Mouse (Mus musculus) liver, embryonic 14 days (tissue): ENCODE results near the gene Krtap19-5. TPM values are rescaled to one million over a fixed set of nuclear protein-coding genes. Genes with fewer than 3 reads are reported as not detected.

ENCODE experiments used
- polyA plus RNA-seq: library from polyadenylated mRNA; depleted of rRNA; stranded (reverse); fragments of >200 nt; gene quantifications from 2 replicates; pipeline ENCODE4 v1.2.3, GENCODE M21; 2012; rRNA removed

The Krtap19-5 gene
- not detected in 2 replicates for polyA plus RNA-seq

GRCm38 (mm10) chr16:88896357-88896756, at the start of gene Krtap19-5:
TSS of gene Krtap19-5 (minus strand) at chr16:88896457.

GRCm38 (mm10) chr16:88932165-88932564, 35.9 kb upstream of the Krtap19-5 start, which contains the start of gene Krtap19-9b:
TSS of gene Krtap19-9b (minus strand) at chr16:88932265.

GRCm38 (mm10) chr16:88884989-88885388, 11.3 kb downstream of the Krtap19-5 start, which contains the start of gene Krtap19-4:
TSS of gene Krtap19-4 (minus strand) at chr16:88885089.

GRCm38 (mm10) chr16:88877938-88878337, 18.3 kb downstream of the Krtap19-5 start, which contains the start of gene Krtap19-3:
TSS of gene Krtap19-3 (minus strand) at chr16:88878038.

GRCm38 (mm10) chr16:88874169-88874568, 22.1 kb downstream of the Krtap19-5 start, which contains the start of gene Krtap19-2:
TSS of gene Krtap19-2 (minus strand) at chr16:88874269.

GRCm38 (mm10) chr16:88869311-88869710, 26.9 kb downstream of the Krtap19-5 start, which contains the start of gene Krtap19-1:
TSS of gene Krtap19-1 (minus strand) at chr16:88869411.

Other genes with a start within 250 kb of the Krtap19-5 start
- gene Krtap26-1, start 248.7 kb downstream of the Krtap19-5 start, polyA plus RNA-seq = not detected in 2 replicates
- gene Krtap27-1, start 224.8 kb downstream of the Krtap19-5 start, polyA plus RNA-seq = not detected in 2 replicates
- not detected in 2 replicates for gene 2310061N02Rik, start 188.5 kb downstream of the Krtap19-5 start, polyA plus RNA-seq
- gene Krtap13-1, start 167.6 kb downstream of the Krtap19-5 start, polyA plus RNA-seq = not detected in 2 replicates
- not detected in 2 replicates for gene Krtap13, start 144.8 kb downstream of the Krtap19-5 start, polyA plus RNA-seq
- gene 2310034C09Rik, start 137.6 kb downstream of the Krtap19-5 start, polyA plus RNA-seq = not detected in 2 replicates
- not detected in 2 replicates for gene 2310057N15Rik, start 122.3 kb downstream of the Krtap19-5 start, polyA plus RNA-seq
- not detected in 2 replicates for gene Gm5965, start 118.6 kb downstream of the Krtap19-5 start, polyA plus RNA-seq
- not detected in 2 replicates for gene Gm20741, start 84.2 kb downstream of the Krtap19-5 start, polyA plus RNA-seq
- gene Krtap15, start 76.2 kb downstream of the Krtap19-5 start, polyA plus RNA-seq = not detected in 2 replicates
- not detected in 2 replicates for gene Krtap14, start 70.3 kb downstream of the Krtap19-5 start, polyA plus RNA-seq
- gene Krtap19-1, start 27.0 kb downstream of the Krtap19-5 start, polyA plus RNA-seq = not detected in 2 replicates
- not detected in 2 replicates for gene Krtap19-2, start 22.2 kb downstream of the Krtap19-5 start, polyA plus RNA-seq
- not detected in 2 replicates for gene Krtap19-3, start 18.4 kb downstream of the Krtap19-5 start, polyA plus RNA-seq
- gene Krtap19-4, start 11.4 kb downstream of the Krtap19-5 start, polyA plus RNA-seq = not detected in 2 replicates
- not detected in 2 replicates for gene Krtap19-9b, start 35.8 kb upstream of the Krtap19-5 start, polyA plus RNA-seq
- not detected in 2 replicates for gene Krtap16-3, start 66.4 kb upstream of the Krtap19-5 start, polyA plus RNA-seq
- gene Krtap22-2, start 114.3 kb upstream of the Krtap19-5 start, polyA plus RNA-seq = not detected in 2 replicates
- gene Gm10229, start 118.8 kb upstream of the Krtap19-5 start, polyA plus RNA-seq = not detected in 2 replicates
- not detected in 2 replicates for gene Krtap6-1, start 135.2 kb upstream of the Krtap19-5 start, polyA plus RNA-seq
- not detected in 2 replicates for gene Gm10228, start 145.0 kb upstream of the Krtap19-5 start, polyA plus RNA-seq
- not detected in 2 replicates for gene Krtap6-5, start 151.4 kb upstream of the Krtap19-5 start, polyA plus RNA-seq
- gene 1110025L11Rik, start 167.5 kb upstream of the Krtap19-5 start, polyA plus RNA-seq = not detected in 2 replicates
- gene Krtap6-3, start 187.6 kb upstream of the Krtap19-5 start, polyA plus RNA-seq = not detected in 2 replicates
- gene Gm6358, start 244.4 kb upstream of the Krtap19-5 start, polyA plus RNA-seq = not detected in 2 replicates